Mouse (Mus musculus) right cerebral cortex, adult 18-20 months (tissue): ENCODE results near the gene Zfp609.

Source experiments
- DNase-seq: peaks from one replicate; pipeline ENCODE4 v3.0.0; 2022; ENCODE audit warnings: mixed read lengths

Gene Zfp609

GRCm38 (mm10) chr9:65757826-65758225, 69.5 kb downstream of the Zfp609 start:
- DNase-seq, result no peak

- no peak for DNase-seq
Measured at GRCm38 (mm10) chr9:65755673-65756375, 71.5 kb downstream of the Zfp609 start.

- DNase-seq, result no peak
Measured at GRCm38 (mm10) chr9:65755164-65755563, 72.2 kb downstream of the Zfp609 start.

GRCm38 (mm10) chr9:65752632-65753031, 74.7 kb downstream of the Zfp609 start:
- no peak for DNase-seq

GRCm38 (mm10) chr9:65751906-65752305, 75.5 kb downstream of the Zfp609 start:
- DNase-seq, result no peak

- DNase-seq, result no peak
Measured at GRCm38 (mm10) chr9:65748102-65748501, 79.3 kb downstream of the Zfp609 start.

- no peak for DNase-seq
Measured at GRCm38 (mm10) chr9:65746479-65746878, 80.9 kb downstream of the Zfp609 start.

GRCm38 (mm10) chr9:65745456-65745855, 81.9 kb downstream of the Zfp609 start:
- no peak for DNase-seq

- DNase-seq, result peak; percentile 65
Measured at GRCm38 (mm10) chr9:65744171-65745082, 82.9 kb downstream of the Zfp609 start.

GRCm38 (mm10) chr9:65743809-65744170, 83.6 kb downstream of the Zfp609 start:
- no peak for DNase-seq

- DNase-seq, result no peak
Measured at GRCm38 (mm10) chr9:65743322-65743721, 84.0 kb downstream of the Zfp609 start.

- DNase-seq, result no peak
Measured at GRCm38 (mm10) chr9:65742777-65743176, 84.6 kb downstream of the Zfp609 start.

GRCm38 (mm10) chr9:65741066-65741852, 86.1 kb downstream of the Zfp609 start:
- no peak for DNase-seq

GRCm38 (mm10) chr9:65734931-65735330, 92.4 kb downstream of the Zfp609 start:
- DNase-seq, result no peak

GRCm38 (mm10) chr9:65728588-65728987, 98.8 kb downstream of the Zfp609 start:
- DNase-seq, result no peak

GRCm38 (mm10) chr9:65727491-65727890, 99.9 kb downstream of the Zfp609 start:
- no peak for DNase-seq

GRCm38 (mm10) chr9:65726431-65726830, 100.9 kb downstream of the Zfp609 start:
- DNase-seq, result no peak

- no peak for DNase-seq
Measured at GRCm38 (mm10) chr9:65725291-65725622, 102.1 kb downstream of the Zfp609 start.

GRCm38 (mm10) chr9:65724471-65725290, 102.7 kb downstream of the Zfp609 start:
- peak; percentile 30 for DNase-seq

GRCm38 (mm10) chr9:65721161-65721566, 106.2 kb downstream of the Zfp609 start:
- DNase-seq, result no peak

GRCm38 (mm10) chr9:65718195-65718594, 109.2 kb downstream of the Zfp609 start:
- no peak for DNase-seq

- DNase-seq, result no peak
Measured at GRCm38 (mm10) chr9:65703926-65704595, 123.3 kb downstream of the Zfp609 start.
